Mouse (Mus musculus) layer of hippocampus, adult 9-11 months (tissue): ENCODE measurements around the gene Clec18a.
"Not testable (repeated sequence)": the region's sequence is repeated elsewhere in the genome, so short reads cannot be mapped to it uniquely, and the experiment has no call there.

ENCODE experiments used
- DNase-seq: peaks from one replicate; pipeline ENCODE4 v3.0.0; 2022

Gene Clec18a

GRCm38 (mm10) chr8:111055661-111056060 is 36.6 kb downstream of the Clec18a start:
- DNase-seq, result no peak

- no peak for DNase-seq
These were observed 37.1 kb downstream of the Clec18a start for GRCm38 (mm10) chr8:111055031-111055634.

- DNase-seq, result no peak
These were observed 38.3 kb downstream of the Clec18a start for GRCm38 (mm10) chr8:111053827-111054518.

GRCm38 (mm10) chr8:111049106-111049505 is 43.1 kb downstream of the Clec18a start:
- DNase-seq, result no peak

GRCm38 (mm10) chr8:111048694-111049093 is 43.5 kb downstream of the Clec18a start:
- no peak for DNase-seq

- no peak for DNase-seq
These were observed 48.1 kb downstream of the Clec18a start for GRCm38 (mm10) chr8:111044003-111044734.

GRCm38 (mm10) chr8:111042546-111042945 is 49.7 kb downstream of the Clec18a start:
- DNase-seq, result no peak

GRCm38 (mm10) chr8:111036591-111036990 is 55.6 kb downstream of the Clec18a start:
- DNase-seq, result no peak

- no peak for DNase-seq
These were observed 58.0 kb downstream of the Clec18a start for GRCm38 (mm10) chr8:111034276-111034675.

- DNase-seq, result peak; percentile 100
These were observed 58.6 kb downstream of the Clec18a start for GRCm38 (mm10) chr8:111033482-111034215.

- no peak for DNase-seq
These were observed 59.3 kb downstream of the Clec18a start, which contains the start of gene Aars for GRCm38 (mm10) chr8:111032916-111033315. Aars (plus strand) TSS chr8:111033144.

GRCm38 (mm10) chr8:111031572-111031971 is 60.7 kb downstream of the Clec18a start, which contains the start of gene Ddx19b:
Ddx19b (minus strand) TSS chr8:111031751.
- no peak for DNase-seq

GRCm38 (mm10) chr8:111030045-111030444 is 62.2 kb downstream of the Clec18a start:
- no peak for DNase-seq

- DNase-seq, result no peak
These were observed 62.6 kb downstream of the Clec18a start for GRCm38 (mm10) chr8:111029589-111029988.

- peak; percentile 87 for DNase-seq
These were observed 64.8 kb downstream of the Clec18a start for GRCm38 (mm10) chr8:111027391-111027937.

GRCm38 (mm10) chr8:111026609-111027008 is 65.6 kb downstream of the Clec18a start:
- not testable (repeated sequence) for DNase-seq

GRCm38 (mm10) chr8:111010230-111010991 is 81.8 kb downstream of the Clec18a start:
- not testable (repeated sequence) for DNase-seq
